Mouse (Mus musculus) MEL (cell line): Measurements from ENCODE around the gene Zfpm1.

Experiments used
- CTCF ChIP-seq, 3 experiments: IDR thresholded peaks in 2 of 3; conservative IDR thresholded peaks in 1 of 3; 2 replicates each; pipeline ENCODE4 v1.5.1; 2011 to 2012; ENCODE audit warnings: low read length in 3 of 3, low read depth in 2 of 3, mild to moderate bottlenecking in 2 of 3, improper control_type of control experiment in 1 of 3, inconsistent platforms in 1 of 3, mixed read lengths in 1 of 3, moderate library complexity in 1 of 3; ENCODE audit not compliant: control insufficient read depth in 1 of 3, insufficient read depth in 1 of 3, poor library complexity in 1 of 3, severe bottlenecking in 1 of 3
- MAX ChIP-seq: IDR thresholded peaks from 2 replicates; pipeline ENCODE4 v1.6.1; 2011; ENCODE audit warnings: low read length, improper control_type of control experiment
- UBTF ChIP-seq: IDR thresholded peaks from 2 replicates; pipeline ENCODE4 v1.6.1; 2012; ENCODE audit warnings: low read depth, mild to moderate bottlenecking, inconsistent platforms, low read length, improper control_type of control experiment, moderate library complexity, borderline replicate concordance; ENCODE audit not compliant: insufficient read depth

GRCm38 (mm10) chr8:122252366-122252765 is 29.6 kb upstream of the Zfpm1 start:
- TF ChIP-seq CTCF (IDR thresholded peaks at IDR 0.05 in 2 of 3, conservative IDR thresholded peaks at IDR 0.05 in 1 of 3; ENCODE audit: control insufficient read depth in 1 of 3, insufficient read depth in 1 of 3, low read depth in 2 of 3, low read length in 3 of 3, poor library complexity in 1 of 3, severe bottlenecking in 1 of 3) (no peak), UBTF (no peak), MAX (no peak)
